Mouse (Mus musculus): ENCODE measurements at regions not wholly inside any gene's neighbourhood (a gene's known extent, or its start where the extent isn't known, plus 50 kb on each side); places are given as distances from the start of the nearest gene placed in this dataset.

DNA sequence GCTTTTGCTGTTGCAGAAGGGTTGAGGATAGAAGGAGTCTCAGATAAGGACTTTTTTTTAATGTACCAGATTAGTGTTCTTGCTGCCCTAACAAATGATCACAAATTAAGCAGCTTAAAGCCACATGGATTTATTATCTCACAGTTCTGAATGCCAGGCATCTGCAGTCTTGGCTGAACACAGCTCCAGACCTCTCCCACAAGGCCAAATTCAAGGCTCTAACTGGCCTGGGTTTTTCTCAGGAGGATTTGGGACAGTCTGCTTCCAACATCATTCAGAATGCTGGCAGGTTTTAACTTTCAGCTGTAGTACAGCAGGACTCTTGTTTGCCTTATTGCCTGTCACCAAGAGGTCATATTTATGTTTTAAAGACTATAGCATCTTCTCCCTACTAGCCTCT, 329.7 kb upstream of the Chrm2 start:
- Histone ChIP-seq H3K27me3 (no peaks in the 10 kb centered on the region), H3K9ac (no peak overlapping the region), H3K4me2 (no peak overlapping the region), H3K4me1 (no peaks in the 10 kb centered on the region), H3K9me3 (replicated peaks) (no peaks in the 10 kb centered on the region), H3K27ac (no peak overlapping the region), H3K4me3 (no peak overlapping the region), H3K36me3 (ENCODE audit: poor library complexity, severe bottlenecking) (no peaks in the 10 kb centered on the region)
- ATAC-seq, result no peak

DNA sequence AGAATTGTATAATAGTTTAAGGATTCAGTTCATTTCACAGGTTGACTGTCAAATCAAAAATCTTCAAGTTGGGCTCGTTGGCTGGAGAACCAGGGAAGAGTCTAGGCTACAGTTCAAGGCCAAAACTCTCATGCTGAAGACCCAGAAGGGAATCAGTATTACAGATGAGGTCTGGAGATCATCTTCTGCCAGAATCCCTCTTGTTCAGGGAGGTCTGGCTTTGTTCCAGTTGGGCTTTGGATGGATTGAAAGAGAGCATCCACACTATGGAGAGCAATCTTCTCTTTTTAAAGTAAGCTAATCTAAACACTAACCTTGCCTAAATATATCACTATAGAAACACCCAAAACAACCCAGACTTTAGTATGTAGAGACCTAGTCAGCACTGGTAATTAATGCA, 327.5 kb upstream of the Chrm2 start:
- ATAC-seq, result no peak
- Histone ChIP-seq H3K4me2 (no peak overlapping the region), H3K9ac (no peak overlapping the region), H3K4me3 (no peak overlapping the region), H3K9me3 (replicated peaks) (no peaks in the 10 kb centered on the region), H3K27ac (no peak overlapping the region), H3K4me1 (no peaks in the 10 kb centered on the region), H3K36me3 (ENCODE audit: poor library complexity, severe bottlenecking) (no peaks in the 10 kb centered on the region), H3K27me3 (no peaks in the 10 kb centered on the region)
- 87% methylated on average over 1 of the region's 1 CpGs for WGBS

DNA sequence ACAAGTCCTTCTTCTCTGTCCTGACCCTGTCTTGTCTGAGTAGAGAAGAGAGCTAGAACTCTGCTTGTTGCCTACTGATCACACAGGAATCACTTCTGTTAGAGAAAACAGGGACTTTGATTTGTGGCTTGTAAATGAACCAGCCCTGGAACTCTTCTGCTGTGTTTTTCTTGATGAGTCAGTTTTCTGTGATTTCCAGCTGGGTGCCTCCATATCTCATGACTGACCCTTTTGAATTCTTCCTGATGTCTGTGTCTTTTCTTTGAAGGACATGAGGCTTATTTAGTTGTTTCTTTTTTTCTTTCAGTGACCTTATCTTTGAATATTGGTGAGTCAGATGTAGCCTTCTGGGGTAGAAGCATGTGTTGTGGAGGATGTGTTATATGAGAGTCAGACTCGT, 323.0 kb upstream of the Chrm2 start:
- no peak overlapping the region for H3K4me2 ChIP-seq
- H3K4me1 ChIP-seq, result no peaks in the 10 kb centered on the region
- no peak overlapping the region for H3K27ac ChIP-seq
- no peaks in the 10 kb centered on the region for H3K27me3 ChIP-seq
- 96% methylated on average over 1 of the region's 1 CpGs for WGBS
- H3K4me3 ChIP-seq, result no peak overlapping the region
- H3K36me3 ChIP-seq (ENCODE audit: poor library complexity, severe bottlenecking), result no peaks in the 10 kb centered on the region
- no peak for ATAC-seq
- no peaks in the 10 kb centered on the region for H3K9me3 ChIP-seq (replicated peaks)
- H3K9ac ChIP-seq, result no peak overlapping the region

DNA sequence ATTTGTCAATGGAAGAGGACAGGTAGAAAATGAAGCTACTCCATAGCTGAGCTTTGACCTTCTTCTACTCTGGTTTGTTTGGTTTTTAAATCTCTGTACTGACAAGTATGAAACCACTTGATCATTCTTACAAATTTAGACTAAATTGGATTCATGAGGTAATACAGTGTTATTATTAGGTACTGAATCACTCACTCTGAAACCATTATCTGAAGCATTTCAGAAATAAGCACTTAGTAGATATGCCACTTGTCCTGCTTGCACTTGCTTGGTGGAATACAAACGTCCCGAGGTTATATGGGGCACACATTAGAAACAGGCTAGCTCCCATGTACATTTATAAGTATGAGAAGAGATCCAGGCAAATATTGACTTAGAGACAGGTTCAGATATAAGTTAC, 319.2 kb upstream of the Chrm2 start:
- no peaks in the 10 kb centered on the region for H3K27me3 ChIP-seq
- H3K4me2 ChIP-seq, result no peak overlapping the region
- H3K9me3 ChIP-seq (replicated peaks), result no peaks in the 10 kb centered on the region
- H3K36me3 ChIP-seq (ENCODE audit: poor library complexity, severe bottlenecking), result no peaks in the 10 kb centered on the region
- no peak overlapping the region for H3K9ac ChIP-seq
- 89% methylated on average over 2 of the region's 2 CpGs for WGBS
- no peak overlapping the region for H3K4me3 ChIP-seq
- H3K4me1 ChIP-seq, result no peaks in the 10 kb centered on the region
- no peak for ATAC-seq
- no peak overlapping the region for H3K27ac ChIP-seq

DNA sequence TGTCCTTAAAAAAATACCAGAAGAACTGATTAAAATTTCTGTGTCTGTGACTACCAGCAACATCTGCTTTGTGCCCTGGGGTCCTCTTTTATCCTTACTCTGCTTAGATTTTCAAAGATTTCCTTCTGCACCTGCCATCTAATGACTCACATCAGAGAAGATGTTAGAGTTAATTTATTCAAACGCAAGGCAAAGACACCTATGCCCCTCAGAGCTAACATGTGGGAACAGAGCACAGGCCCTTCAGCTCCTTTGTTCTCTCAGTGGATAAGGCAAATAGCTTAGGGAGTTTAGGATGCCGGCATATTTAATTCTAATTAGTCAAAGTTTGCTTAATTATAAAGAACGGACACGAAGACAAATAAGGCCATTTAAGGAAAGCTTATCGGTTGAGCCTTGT, 308.3 kb upstream of the Chrm2 start:
- ATAC-seq, result no peak
- H3K9me3 ChIP-seq (replicated peaks), result no peaks in the 10 kb centered on the region
- 40% methylated on average over 5 of the region's 5 CpGs for WGBS
- H3K4me2 ChIP-seq, result no peak overlapping the region
- no peak overlapping the region for H3K9ac ChIP-seq
- H3K36me3 ChIP-seq (ENCODE audit: poor library complexity, severe bottlenecking), result no peaks in the 10 kb centered on the region
- no peaks in the 10 kb centered on the region for H3K27me3 ChIP-seq
- no peak overlapping the region for H3K4me3 ChIP-seq
- no peak overlapping the region for H3K27ac ChIP-seq
- H3K4me1 ChIP-seq, result peaks cover 3% of the 10 kb centered on the region; the same call in 1 of the 2 replicates

DNA sequence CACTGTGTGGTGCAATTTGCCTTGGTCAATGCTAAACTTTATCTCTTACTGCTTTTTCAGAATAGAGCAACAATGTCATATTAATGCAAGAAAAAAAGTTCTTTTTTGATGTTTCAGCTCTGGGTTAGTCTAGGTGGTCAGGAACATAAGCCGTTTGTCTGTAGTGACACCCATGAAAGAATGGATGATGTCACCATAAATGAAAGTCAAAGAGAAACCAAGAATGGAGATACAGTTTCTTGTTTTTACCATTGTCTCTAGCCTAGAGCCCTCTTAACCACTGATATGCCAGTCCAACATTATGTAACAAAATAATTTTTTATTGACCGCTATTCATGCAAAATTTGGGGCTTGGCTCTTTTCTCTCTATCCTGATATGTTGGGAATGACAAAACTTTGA, 294.3 kb upstream of the Chrm2 start:
- no peak overlapping the region for H3K4me3 ChIP-seq
- no peak for ATAC-seq
- no peaks in the 10 kb centered on the region for H3K27me3 ChIP-seq
- H3K4me1 ChIP-seq, result 0 out of 2 replicates have a peak, but pooled peaks cover 4% of the 10 kb centered on the region
- H3K9ac ChIP-seq, result no peak overlapping the region
- H3K36me3 ChIP-seq (ENCODE audit: poor library complexity, severe bottlenecking), result no peaks in the 10 kb centered on the region
- WGBS, result 91% methylated on average over 2 of the region's 2 CpGs
- no peak overlapping the region for H3K27ac ChIP-seq
- no peak overlapping the region for H3K4me2 ChIP-seq
- H3K9me3 ChIP-seq (replicated peaks), result no peaks in the 10 kb centered on the region

DNA sequence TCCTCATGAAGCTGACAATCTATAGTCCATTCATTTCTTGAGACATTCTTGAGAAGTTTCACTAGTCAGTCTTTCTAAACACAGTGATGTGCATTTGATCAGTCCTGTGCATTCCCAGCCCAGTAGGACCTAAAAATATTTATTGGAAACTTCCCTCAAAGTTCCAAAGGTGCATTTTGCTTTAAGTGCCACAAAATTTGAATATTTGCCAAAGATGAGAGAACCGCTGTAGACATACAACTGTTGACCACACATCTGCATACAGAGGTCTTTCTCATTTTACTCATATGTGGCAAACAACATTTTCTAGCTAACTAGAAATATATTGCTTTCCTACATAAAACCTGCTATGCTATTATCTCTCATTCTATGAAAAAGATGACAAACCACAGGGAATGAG, 293.8 kb upstream of the Chrm2 start:
- no peaks in the 10 kb centered on the region for H3K9me3 ChIP-seq (replicated peaks)
- H3K4me1 ChIP-seq, result 0 out of 2 replicates have a peak, but pooled peaks cover 4% of the 10 kb centered on the region
- H3K27me3 ChIP-seq, result no peaks in the 10 kb centered on the region
- 95% methylated on average over 1 of the region's 1 CpGs for WGBS
- no peaks in the 10 kb centered on the region for H3K36me3 ChIP-seq (ENCODE audit: poor library complexity, severe bottlenecking)
- H3K27ac ChIP-seq, result no peak overlapping the region
- H3K9ac ChIP-seq, result no peak overlapping the region
- H3K4me2 ChIP-seq, result no peak overlapping the region
- ATAC-seq, result no peak
- no peak overlapping the region for H3K4me3 ChIP-seq

DNA sequence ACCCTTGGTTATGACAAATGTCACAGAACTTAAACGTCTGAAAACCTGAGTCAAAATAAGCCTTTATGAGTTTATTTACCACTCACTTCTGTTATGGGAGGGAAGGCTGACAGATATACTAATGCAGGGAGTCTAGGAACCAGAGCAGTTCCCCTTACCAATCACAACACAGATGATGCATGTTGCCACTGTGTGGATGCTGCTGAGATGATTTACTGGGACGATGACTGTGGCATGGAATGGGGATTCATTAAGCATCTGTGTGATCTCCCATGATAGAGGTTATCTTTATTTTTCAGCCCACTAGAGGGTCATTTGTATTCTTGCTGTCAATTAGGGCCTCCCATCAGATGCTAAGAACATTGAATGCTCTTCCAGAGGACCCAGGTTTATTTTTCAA, 290.5 kb upstream of the Chrm2 start:
- Histone ChIP-seq H3K9ac (no peak overlapping the region), H3K27ac (no peak overlapping the region), H3K4me2 (no peak overlapping the region), H3K27me3 (no peaks in the 10 kb centered on the region), H3K4me1 (0 out of 2 replicates have a peak, but pooled peaks cover 4% of the 10 kb centered on the region), H3K36me3 (ENCODE audit: poor library complexity, severe bottlenecking) (no peaks in the 10 kb centered on the region), H3K9me3 (replicated peaks) (no peaks in the 10 kb centered on the region), H3K4me3 (no peak overlapping the region)
- no peak for ATAC-seq
- WGBS, result 70% methylated on average over 2 of the region's 2 CpGs

DNA sequence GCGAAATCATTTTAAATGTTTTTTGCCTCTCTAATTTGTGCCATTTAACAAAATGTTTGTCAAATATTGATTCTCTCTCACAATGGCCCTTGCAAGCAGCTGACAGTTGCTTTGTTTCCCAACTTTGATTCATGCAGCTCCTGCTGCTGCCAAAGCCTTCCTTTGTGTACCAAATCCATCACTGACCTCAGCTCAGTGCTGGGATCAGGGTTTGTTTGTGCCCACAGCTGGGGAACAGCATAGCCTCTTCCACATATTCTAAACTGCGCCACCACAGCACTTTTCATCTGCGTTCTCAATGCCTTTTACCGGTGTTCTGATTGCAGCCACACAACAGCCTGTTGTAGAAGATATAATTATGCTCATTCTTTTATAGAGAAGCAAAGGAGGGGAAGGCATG, 289.7 kb upstream of the Chrm2 start:
- H3K9ac ChIP-seq, result no peak overlapping the region
- no peaks in the 10 kb centered on the region for H3K36me3 ChIP-seq (ENCODE audit: poor library complexity, severe bottlenecking)
- H3K9me3 ChIP-seq (replicated peaks), result no peaks in the 10 kb centered on the region
- no peaks in the 10 kb centered on the region for H3K27me3 ChIP-seq
- H3K4me2 ChIP-seq, result no peak overlapping the region
- H3K4me3 ChIP-seq, result no peak overlapping the region
- H3K27ac ChIP-seq, result no peak overlapping the region
- no peak for ATAC-seq
- 0 out of 2 replicates have a peak, but pooled peaks cover 4% of the 10 kb centered on the region for H3K4me1 ChIP-seq
- 42% methylated on average over 4 of the region's 4 CpGs for WGBS

DNA sequence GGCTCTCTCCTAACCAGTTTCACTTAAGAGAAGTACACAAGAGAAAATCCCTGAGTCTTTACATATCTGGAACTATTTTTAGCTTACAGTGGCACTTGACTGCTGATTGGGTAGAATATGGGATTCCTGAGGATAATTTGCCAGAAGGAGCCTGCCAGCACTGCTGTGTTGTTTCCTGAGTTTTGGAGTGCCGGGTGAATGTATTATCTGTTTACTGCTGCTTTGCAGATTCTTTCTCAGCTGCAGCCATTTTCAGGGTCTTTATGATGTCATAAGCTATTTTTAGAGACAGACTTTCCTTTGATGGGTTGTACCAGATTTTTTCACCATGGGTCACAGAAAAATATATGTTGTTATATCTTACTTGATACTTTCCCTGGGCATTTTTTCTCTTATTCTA, 279.1 kb upstream of the Chrm2 start:
- Histone ChIP-seq H3K36me3 (ENCODE audit: poor library complexity, severe bottlenecking) (no peaks in the 10 kb centered on the region), H3K4me3 (no peak overlapping the region), H3K27ac (no peak overlapping the region), H3K4me2 (no peak overlapping the region), H3K9me3 (replicated peaks) (no peaks in the 10 kb centered on the region), H3K9ac (no peak overlapping the region), H3K27me3 (no peaks in the 10 kb centered on the region), H3K4me1 (no peaks in the 10 kb centered on the region)
- 0 out of 2 replicates have a peak, but pooled peaks have one; percentile 6 for ATAC-seq
- WGBS, result 61% methylated on average over 1 of the region's 1 CpGs

DNA sequence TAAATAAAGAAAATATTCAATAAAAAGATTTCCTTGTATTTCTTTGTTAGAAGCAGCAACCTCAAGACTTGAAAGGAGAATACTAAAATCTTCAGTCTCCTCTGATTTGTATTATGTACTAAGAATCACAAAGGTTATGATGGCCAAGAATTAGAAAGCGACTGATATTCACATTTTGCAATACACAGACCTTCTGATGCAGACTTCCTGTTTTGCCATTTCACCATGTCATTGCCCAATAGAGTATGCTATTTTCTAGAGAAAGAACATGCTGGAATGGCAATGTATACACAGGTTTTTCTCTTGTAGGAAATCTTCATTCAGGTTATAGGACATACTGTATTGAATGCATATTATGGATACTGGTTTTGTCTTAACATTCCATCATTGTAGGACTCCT, 250.7 kb upstream of the Chrm2 start:
- Histone ChIP-seq H3K4me3 (no peak overlapping the region), H3K9ac (no peak overlapping the region), H3K27me3 (no peaks in the 10 kb centered on the region), H3K4me2 (no peak overlapping the region), H3K36me3 (ENCODE audit: poor library complexity, severe bottlenecking) (no peaks in the 10 kb centered on the region), H3K27ac (no peak overlapping the region), H3K9me3 (replicated peaks) (no peaks in the 10 kb centered on the region; the same call in 1 of the 2 replicates), H3K4me1 (no peaks in the 10 kb centered on the region)
- ATAC-seq, result no peak
- 93% methylated on average over 1 of the region's 1 CpGs for WGBS

DNA sequence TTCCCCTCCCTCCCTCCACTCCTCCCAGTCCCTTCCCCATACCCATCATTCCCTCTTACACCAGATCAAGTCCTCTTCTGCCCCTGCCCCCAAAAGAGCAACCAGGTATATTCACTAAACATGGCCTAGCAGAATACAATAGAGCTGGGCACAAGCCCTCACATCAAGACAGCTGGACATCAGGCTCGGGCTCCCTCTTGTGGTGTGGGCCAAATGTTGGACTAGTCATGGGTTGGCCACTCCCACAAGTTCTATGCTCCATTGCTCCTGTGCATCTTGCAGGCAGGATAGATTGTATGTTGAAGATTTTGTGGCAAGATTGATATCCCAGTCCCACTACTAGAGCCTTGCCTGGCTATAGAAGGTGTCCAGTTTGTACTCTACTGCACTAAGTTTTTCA, 240.6 kb upstream of the Chrm2 start:
- no peak for ATAC-seq
- Histone ChIP-seq H3K4me3 (no peak overlapping the region), H3K27me3 (no peaks in the 10 kb centered on the region), H3K4me1 (no peaks in the 10 kb centered on the region), H3K9ac (no peak overlapping the region), H3K4me2 (no peak overlapping the region), H3K27ac (no peak overlapping the region), H3K36me3 (ENCODE audit: poor library complexity, severe bottlenecking) (no peaks in the 10 kb centered on the region), H3K9me3 (replicated peaks) (no peaks in the 10 kb centered on the region; the same call in 1 of the 2 replicates)
- WGBS, result 79% methylated on average over 1 of the region's 1 CpGs

DNA sequence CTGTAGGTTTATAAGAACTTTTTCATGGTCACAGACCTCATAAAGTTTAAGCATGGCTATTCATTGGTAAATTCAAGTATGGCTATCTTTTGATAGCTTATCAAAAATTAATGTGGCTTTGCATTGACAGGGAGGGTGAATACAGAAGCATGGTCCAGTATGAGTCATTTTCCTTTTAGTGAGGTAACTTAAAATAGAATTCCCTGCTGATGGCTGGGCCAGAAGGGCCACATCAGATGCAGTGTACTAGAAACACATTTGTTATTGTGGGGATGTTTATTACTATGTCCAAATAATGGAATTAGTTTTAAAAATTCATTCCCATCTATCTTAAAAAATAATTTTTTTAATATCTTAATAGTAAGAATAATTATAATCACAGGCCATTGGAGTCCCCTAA, 213.4 kb upstream of the Chrm2 start:
- H3K27ac ChIP-seq, result no peak overlapping the region
- ATAC-seq, result no peak
- H3K9ac ChIP-seq, result no peak overlapping the region
- H3K4me3 ChIP-seq, result no peak overlapping the region
- H3K27me3 ChIP-seq, result no peaks in the 10 kb centered on the region
- no peaks in the 10 kb centered on the region for H3K9me3 ChIP-seq (replicated peaks)
- no peaks in the 10 kb centered on the region for H3K4me1 ChIP-seq
- H3K36me3 ChIP-seq (ENCODE audit: poor library complexity, severe bottlenecking), result no peaks in the 10 kb centered on the region
- no peak overlapping the region for H3K4me2 ChIP-seq
